Mouse (Mus musculus): ENCODE results near the gene Ovca2. TPM values are rescaled to one million over a fixed set of nuclear protein-coding genes. Genes with fewer than 3 reads are reported as not detected.

Ovca2 gene
- polyA plus RNA-seq, 1 experiment from 2014 or later = 26.7 TPM

- no peak for ATAC-seq (ENCODE audit: insufficient number of reproducible peaks, insufficient read depth, low FRiP score, low read depth)
- H3K9ac ChIP-seq (replicated peaks; ENCODE audit: low read depth, low read length) = peak within 1 kb of the TSS; percentile 97
- peak within 1 kb of the TSS; percentile 98 for H3K27ac ChIP-seq (ENCODE audit: low read length)
- H3K36me3 ChIP-seq (ENCODE audit: control insufficient read depth, insufficient read depth, low read length) = peaks cover 23% of the 10 kb centered on the region
- H3K9me3 ChIP-seq (ENCODE audit: control insufficient read depth, low read depth, low read length) = no peaks in the 10 kb centered on the region
- 2% methylated on average over 23 of the region's 23 CpGs for whole genome bisulfite sequencing
- H3K4me2 ChIP-seq (replicated peaks; ENCODE audit: low read depth, low read length) = peak within 1 kb of the TSS; percentile 63
- peak within 1 kb of the TSS; percentile 85 for H3K4me3 ChIP-seq (ENCODE audit: low read depth, low read length)
- H3K4me1 ChIP-seq (ENCODE audit: control insufficient read depth, insufficient read depth, low read length) = peaks cover 33% of the 10 kb centered on the region
- H3K27me3 ChIP-seq (ENCODE audit: control insufficient read depth, insufficient read depth, low read length) = 0 out of 2 replicates have a peak, but pooled peaks cover 8% of the 10 kb centered on the region
Observed at GRCm38 (mm10) chr11:75169405-75170080, 9.1 kb downstream of the Ovca2 start, which contains the start of gene Hic1. Hic1 (minus strand) TSS chr11:75169519.

GRCm38 (mm10) chr11:75168590-75169361, 9.9 kb downstream of the Ovca2 start:
- peak overlapping the region; percentile 85 for H3K4me3 ChIP-seq (ENCODE audit: low read depth, low read length)
- peak; percentile 24; the same call in 1 of the 2 replicates for ATAC-seq (ENCODE audit: insufficient number of reproducible peaks, insufficient read depth, low FRiP score, low read depth)
- peaks cover 31% of the 10 kb centered on the region for H3K4me1 ChIP-seq (ENCODE audit: control insufficient read depth, insufficient read depth, low read length)
- peaks cover 26% of the 10 kb centered on the region for H3K36me3 ChIP-seq (ENCODE audit: control insufficient read depth, insufficient read depth, low read length)
- H3K9ac ChIP-seq (replicated peaks; ENCODE audit: low read depth, low read length) = peak overlapping the region; percentile 97
- no peaks in the 10 kb centered on the region for H3K9me3 ChIP-seq (ENCODE audit: control insufficient read depth, low read depth, low read length)
- 0 out of 2 replicates have a peak, but pooled peaks cover 8% of the 10 kb centered on the region for H3K27me3 ChIP-seq (ENCODE audit: control insufficient read depth, insufficient read depth, low read length)
- WGBS = under 1% methylated on average over 78 of the region's 83 CpGs
- peak overlapping the region; percentile 63 for H3K4me2 ChIP-seq (replicated peaks; ENCODE audit: low read depth, low read length)
- H3K27ac ChIP-seq (ENCODE audit: low read length) = peak overlapping the region; percentile 98

GRCm38 (mm10) chr11:75167643-75168589, 10.7 kb downstream of the Ovca2 start:
- 0 out of 2 replicates have a peak, but pooled peaks cover 8% of the 10 kb centered on the region for H3K27me3 ChIP-seq (ENCODE audit: control insufficient read depth, insufficient read depth, low read length)
- WGBS = 6% methylated on average over 47 of the region's 63 CpGs
- H3K4me1 ChIP-seq (ENCODE audit: control insufficient read depth, insufficient read depth, low read length) = peaks cover 37% of the 10 kb centered on the region

GRCm38 (mm10) chr11:75166861-75167642, 11.6 kb downstream of the Ovca2 start:
- H3K4me1 ChIP-seq (ENCODE audit: control insufficient read depth, insufficient read depth, low read length) = peaks cover 39% of the 10 kb centered on the region
- H3K27ac ChIP-seq (ENCODE audit: low read length) = peak overlapping the region; percentile 98
- no peaks in the 10 kb centered on the region for H3K9me3 ChIP-seq (ENCODE audit: control insufficient read depth, low read depth, low read length)
- peak overlapping the region; percentile 63 for H3K4me2 ChIP-seq (replicated peaks; ENCODE audit: low read depth, low read length)
- no peak for ATAC-seq (ENCODE audit: insufficient number of reproducible peaks, insufficient read depth, low FRiP score, low read depth)
- H3K9ac ChIP-seq (replicated peaks; ENCODE audit: low read depth, low read length) = peak overlapping the region; percentile 97
- 4% methylated on average over 66 of the region's 68 CpGs for WGBS
- 0 out of 2 replicates have a peak, but pooled peaks cover under 1% of the 10 kb centered on the region for H3K27me3 ChIP-seq (ENCODE audit: control insufficient read depth, insufficient read depth, low read length)
- peak overlapping the region; percentile 85 for H3K4me3 ChIP-seq (ENCODE audit: low read depth, low read length)
- H3K36me3 ChIP-seq (ENCODE audit: control insufficient read depth, insufficient read depth, low read length) = peaks cover 43% of the 10 kb centered on the region

More at GRCm38 (mm10) chr11:75167643-75168589, 10.7 kb downstream of the Ovca2 start:
- ATAC-seq (ENCODE audit: insufficient number of reproducible peaks, insufficient read depth, low FRiP score, low read depth) = no peak
- Histone ChIP-seq H3K4me2 (replicated peaks; ENCODE audit: low read depth, low read length) (peak overlapping the region; percentile 63), H3K27ac (ENCODE audit: low read length) (peak overlapping the region; percentile 98), H3K9me3 (ENCODE audit: control insufficient read depth, low read depth, low read length) (no peaks in the 10 kb centered on the region), H3K9ac (replicated peaks; ENCODE audit: low read depth, low read length) (peak overlapping the region; percentile 97), H3K4me3 (ENCODE audit: low read depth, low read length) (peak overlapping the region; percentile 85), H3K36me3 (ENCODE audit: control insufficient read depth, insufficient read depth, low read length) (peaks cover 35% of the 10 kb centered on the region)

GRCm38 (mm10) chr11:75166193-75166842, 12.3 kb downstream of the Ovca2 start:
- Histone ChIP-seq H3K27me3 (ENCODE audit: control insufficient read depth, insufficient read depth, low read length) (no peaks in the 10 kb centered on the region), H3K9me3 (ENCODE audit: control insufficient read depth, low read depth, low read length) (no peaks in the 10 kb centered on the region), H3K4me3 (ENCODE audit: low read depth, low read length) (peak overlapping the region; percentile 85), H3K27ac (ENCODE audit: low read length) (peak overlapping the region; percentile 98), H3K9ac (replicated peaks; ENCODE audit: low read depth, low read length) (peak overlapping the region; percentile 97), H3K36me3 (ENCODE audit: control insufficient read depth, insufficient read depth, low read length) (peaks cover 44% of the 10 kb centered on the region), H3K4me1 (ENCODE audit: control insufficient read depth, insufficient read depth, low read length) (peaks cover 43% of the 10 kb centered on the region), H3K4me2 (replicated peaks; ENCODE audit: low read depth, low read length) (peak overlapping the region; percentile 63)
- WGBS = 9% methylated on average over 55 of the region's 55 CpGs
- no peak for ATAC-seq (ENCODE audit: insufficient number of reproducible peaks, insufficient read depth, low FRiP score, low read depth)

- Histone ChIP-seq H3K4me1 (ENCODE audit: control insufficient read depth, insufficient read depth, low read length) (peaks cover 41% of the 10 kb centered on the region), H3K4me2 (replicated peaks; ENCODE audit: low read depth, low read length) (peak overlapping the region; percentile 63)
- WGBS = 14% methylated on average over 52 of the region's 54 CpGs
Observed at GRCm38 (mm10) chr11:75165441-75166192, 13.0 kb downstream of the Ovca2 start.

GRCm38 (mm10) chr11:75164750-75165149, 13.9 kb downstream of the Ovca2 start:
- peak overlapping the region; percentile 63 for H3K4me2 ChIP-seq (replicated peaks; ENCODE audit: low read depth, low read length)
- H3K9me3 ChIP-seq (ENCODE audit: control insufficient read depth, low read depth, low read length) = no peaks in the 10 kb centered on the region
- peak overlapping the region; percentile 85 for H3K4me3 ChIP-seq (ENCODE audit: low read depth, low read length)
- peak overlapping the region; percentile 98 for H3K27ac ChIP-seq (ENCODE audit: low read length)
- H3K36me3 ChIP-seq (ENCODE audit: control insufficient read depth, insufficient read depth, low read length) = peaks cover 54% of the 10 kb centered on the region
- peak overlapping the region; percentile 97 for H3K9ac ChIP-seq (replicated peaks; ENCODE audit: low read depth, low read length)
- ATAC-seq (ENCODE audit: insufficient number of reproducible peaks, insufficient read depth, low FRiP score, low read depth) = no peak
- WGBS = 22% methylated on average over 15 of the region's 15 CpGs
- H3K4me1 ChIP-seq (ENCODE audit: control insufficient read depth, insufficient read depth, low read length) = peaks cover 44% of the 10 kb centered on the region
- H3K27me3 ChIP-seq (ENCODE audit: control insufficient read depth, insufficient read depth, low read length) = no peaks in the 10 kb centered on the region

More at GRCm38 (mm10) chr11:75165441-75166192, 13.0 kb downstream of the Ovca2 start:
- peaks cover 48% of the 10 kb centered on the region for H3K36me3 ChIP-seq (ENCODE audit: control insufficient read depth, insufficient read depth, low read length)
- no peaks in the 10 kb centered on the region for H3K9me3 ChIP-seq (ENCODE audit: control insufficient read depth, low read depth, low read length)
- peak overlapping the region; percentile 98 for H3K27ac ChIP-seq (ENCODE audit: low read length)
- H3K27me3 ChIP-seq (ENCODE audit: control insufficient read depth, insufficient read depth, low read length) = no peaks in the 10 kb centered on the region
- no peak for ATAC-seq (ENCODE audit: insufficient number of reproducible peaks, insufficient read depth, low FRiP score, low read depth)
- peak overlapping the region; percentile 97 for H3K9ac ChIP-seq (replicated peaks; ENCODE audit: low read depth, low read length)
- peak overlapping the region; percentile 85 for H3K4me3 ChIP-seq (ENCODE audit: low read depth, low read length)
